Mouse (Mus musculus) kidney, postnatal 0 days (tissue): ENCODE measurements around the gene Cdh12. TPM values are rescaled to one million over a fixed set of nuclear protein-coding genes. Genes with fewer than 3 reads are reported as not detected.

ENCODE experiments used
- ATAC-seq: fragments of 200-750 bp; cut with Nextera tagmentation; replicated peaks from 2 replicates; pipeline ENCODE4 v1.8.0; 2017; ENCODE audit warnings: low read depth, moderate number of reproducible peaks, moderate TSS enrichment, moderate library complexity; ENCODE audit not compliant: low FRiP score
- DNase-seq: peaks from one replicate; pipeline ENCODE4 v3.0.0-alpha.2; 2016; ENCODE audit warnings: low spot score
- H3K27ac ChIP-seq: fragments of 300-500 bp; sonication (generic); 2 replicates; pipeline ENCODE4 v1.5.1; 2014; ENCODE audit warnings: mild to moderate bottlenecking
- H3K27me3 ChIP-seq: fragments of 300-500 bp; sonication (generic); 2 replicates; pipeline ENCODE4 v1.6.1; 2014; ENCODE audit warnings: low read length, mixed read lengths; ENCODE audit not compliant: insufficient read depth
- H3K36me3 ChIP-seq: fragments of 300-500 bp; sonication (generic); 2 replicates; pipeline ENCODE4 v1.6.1; 2014; ENCODE audit warnings: low read length, mixed read lengths; ENCODE audit not compliant: insufficient read depth
- H3K4me1 ChIP-seq: fragments of 300-500 bp; sonication (generic); replicated peaks from 2 replicates; pipeline ENCODE4 v1.6.1; 2014; ENCODE audit warnings: antibody characterized with exemption, low read length, mixed read lengths; ENCODE audit not compliant: insufficient read depth
- H3K4me2 ChIP-seq: fragments of 300-500 bp; sonication (generic); 2 replicates; pipeline ENCODE4 v1.6.1; 2014; ENCODE audit warnings: mild to moderate bottlenecking, low read length, moderate library complexity, mixed read lengths
- H3K4me3 ChIP-seq: fragments of 300-500 bp; sonication (generic); replicated peaks from 2 replicates; pipeline ENCODE4 v1.5.1; 2014; ENCODE audit warnings: low read depth, low read length
- H3K9ac ChIP-seq: fragments of 300-500 bp; sonication (generic); 2 replicates; pipeline ENCODE4 v1.6.1; 2014; ENCODE audit warnings: low read depth, low read length
- H3K9me3 ChIP-seq: fragments of 300-500 bp; sonication (generic); replicated peaks from 2 replicates; pipeline ENCODE4 v1.6.1; 2016; ENCODE audit warnings: low read length, inconsistent platforms, mixed read lengths
- CTCF ChIP-seq: IDR thresholded peaks from 2 replicates; pipeline ENCODE4 v1.5.1; 2016; ENCODE audit warnings: antibody characterized with exemption, low read depth, mild to moderate bottlenecking, moderate library complexity
- WGBS: fragments of 180-500 bp; shearing (Covaris S2); extraction: QIAGEN DNeasy Blood & Tissue Kit; methylation state at CpG from one replicate; pipeline ENCODE4 v1.1.7; 2014; 5-methylcytosine and 5-hydroxymethylcytosine counted together
- polyA plus RNA-seq: library from polyadenylated mRNA; unstranded; fragments of >200 nt; fragmentation: Nextera tagmentation; extraction: Ambion mirVana; gene quantifications from 2 replicates; pipeline ENCODE4 v1.2.1, GENCODE M21; 2015

The Cdh12 gene
- polyA plus RNA-seq, 1 experiment from 2014 or later = 0.01 TPM

GRCm38 (mm10) chr15:21261318-21261717 is 812.3 kb downstream of the Cdh12 start:
- Histone ChIP-seq H3K4me2 (no peak overlapping the region), H3K27me3 (no peaks in the 10 kb centered on the region), H3K36me3 (no peaks in the 10 kb centered on the region), H3K4me3 (no peak overlapping the region), H3K9me3 (no peaks in the 10 kb centered on the region), H3K9ac (no peak overlapping the region), H3K4me1 (no peaks in the 10 kb centered on the region), H3K27ac (no peak overlapping the region)
- no peak for ATAC-seq
- WGBS = 84% methylated on average over 2 of the region's 2 CpGs
- no peak for TF ChIP-seq CTCF
- no peak for DNase-seq

GRCm38 (mm10) chr15:21269856-21270255 is 820.8 kb downstream of the Cdh12 start:
- no peak for DNase-seq
- H3K27me3 ChIP-seq = no peaks in the 10 kb centered on the region
- no peak overlapping the region for H3K9ac ChIP-seq
- WGBS = 80% methylated on average over 1 of the region's 1 CpGs
- H3K4me2 ChIP-seq = no peak overlapping the region
- no peak overlapping the region for H3K27ac ChIP-seq
- ATAC-seq = no peak
- no peaks in the 10 kb centered on the region for H3K4me1 ChIP-seq
- H3K36me3 ChIP-seq = no peaks in the 10 kb centered on the region
- no peak overlapping the region for H3K4me3 ChIP-seq
- H3K9me3 ChIP-seq = no peaks in the 10 kb centered on the region
- TF ChIP-seq CTCF = no peak

GRCm38 (mm10) chr15:21297051-21297450 is 848.0 kb downstream of the Cdh12 start:
- H3K9me3 ChIP-seq = no peaks in the 10 kb centered on the region
- no peak for ATAC-seq
- no peak for DNase-seq
- H3K4me1 ChIP-seq = no peaks in the 10 kb centered on the region
- H3K4me2 ChIP-seq = no peak overlapping the region
- H3K27ac ChIP-seq = no peak overlapping the region
- no peak for TF ChIP-seq CTCF
- H3K4me3 ChIP-seq = no peak overlapping the region
- whole genome bisulfite sequencing = 72% methylated on average over 1 of the region's 1 CpGs
- H3K9ac ChIP-seq = no peak overlapping the region
- H3K36me3 ChIP-seq = no peaks in the 10 kb centered on the region
- H3K27me3 ChIP-seq = no peaks in the 10 kb centered on the region

- Histone ChIP-seq H3K36me3 (no peaks in the 10 kb centered on the region), H3K9ac (no peak overlapping the region), H3K4me1 (no peaks in the 10 kb centered on the region), H3K4me2 (no peak overlapping the region), H3K4me3 (no peak overlapping the region), H3K27me3 (no peaks in the 10 kb centered on the region), H3K27ac (no peak overlapping the region), H3K9me3 (no peaks in the 10 kb centered on the region)
- DNase-seq (no peak), ATAC-seq (no peak)
- WGBS = 79% methylated on average over 3 of the region's 3 CpGs
- TF ChIP-seq CTCF = no peak
Measured at GRCm38 (mm10) chr15:21315457-21315856, 866.4 kb downstream of the Cdh12 start.

GRCm38 (mm10) chr15:21343853-21344252 is 894.8 kb downstream of the Cdh12 start:
- no peaks in the 10 kb centered on the region for H3K4me1 ChIP-seq
- no peaks in the 10 kb centered on the region for H3K9me3 ChIP-seq

GRCm38 (mm10) chr15:21344323-21344722 is 895.3 kb downstream of the Cdh12 start:
- H3K9me3 ChIP-seq = no peaks in the 10 kb centered on the region
- H3K4me1 ChIP-seq = no peaks in the 10 kb centered on the region
- no peak overlapping the region for H3K4me2 ChIP-seq
- H3K27ac ChIP-seq = no peak overlapping the region
- no peak overlapping the region for H3K9ac ChIP-seq
- no peaks in the 10 kb centered on the region for H3K36me3 ChIP-seq
- ATAC-seq (no peak), DNase-seq (no peak)
- H3K27me3 ChIP-seq = no peaks in the 10 kb centered on the region
- WGBS = 67% methylated on average over 2 of the region's 2 CpGs
- no peak overlapping the region for H3K4me3 ChIP-seq
- TF ChIP-seq CTCF = no peak

More at GRCm38 (mm10) chr15:21343853-21344252, 894.8 kb downstream of the Cdh12 start:
- DNase-seq (no peak), ATAC-seq (no peak)
- H3K4me3 ChIP-seq = no peak overlapping the region
- no peak overlapping the region for H3K4me2 ChIP-seq
- H3K9ac ChIP-seq = no peak overlapping the region
- no peak overlapping the region for H3K27ac ChIP-seq
- no peaks in the 10 kb centered on the region for H3K27me3 ChIP-seq
- H3K36me3 ChIP-seq = no peaks in the 10 kb centered on the region
- TF ChIP-seq CTCF = no peak

- ATAC-seq = no peak
- no peak overlapping the region for H3K9ac ChIP-seq
- no peak overlapping the region for H3K27ac ChIP-seq
- H3K4me1 ChIP-seq = no peaks in the 10 kb centered on the region
- DNase-seq = no peak
- WGBS = 77% methylated on average over 3 of the region's 3 CpGs
- no peak overlapping the region for H3K4me3 ChIP-seq
- H3K9me3 ChIP-seq = no peaks in the 10 kb centered on the region
- H3K4me2 ChIP-seq = no peak overlapping the region
- TF ChIP-seq CTCF = no peak
- no peaks in the 10 kb centered on the region for H3K36me3 ChIP-seq
- H3K27me3 ChIP-seq = no peaks in the 10 kb centered on the region
Measured at GRCm38 (mm10) chr15:21344749-21345148, 895.7 kb downstream of the Cdh12 start.
